Mouse (Mus musculus) retina, adult 2 months (tissue): ENCODE results near the gene Ldlrad3.

ENCODE experiments used
- DNase-seq: peaks from one replicate; pipeline ENCODE4 v3.0.0-alpha.2; 2012; ENCODE audit warnings: low read depth, low spot score

Gene Ldlrad3

DNA sequence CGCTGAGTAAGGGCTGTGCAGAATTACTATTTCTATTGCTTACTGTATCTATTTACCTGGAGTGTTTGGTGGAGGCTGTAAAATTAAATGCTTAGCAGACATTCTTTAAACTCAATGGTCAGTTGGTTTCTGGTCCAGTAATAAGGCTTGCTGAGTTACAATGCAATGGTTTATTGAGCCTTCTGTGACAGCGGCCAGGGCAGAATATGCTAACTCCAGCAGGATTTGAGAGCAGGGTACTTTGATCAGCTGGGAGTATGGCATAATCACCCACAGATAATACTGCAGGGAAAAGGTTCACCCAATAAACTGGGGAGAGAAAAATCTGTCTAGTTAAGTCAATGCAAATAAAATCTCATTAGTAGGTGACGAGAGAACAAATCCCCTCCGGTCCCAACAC lies 220.2 kb downstream of the Ldlrad3 start:
- no peak for DNase-seq

DNA sequence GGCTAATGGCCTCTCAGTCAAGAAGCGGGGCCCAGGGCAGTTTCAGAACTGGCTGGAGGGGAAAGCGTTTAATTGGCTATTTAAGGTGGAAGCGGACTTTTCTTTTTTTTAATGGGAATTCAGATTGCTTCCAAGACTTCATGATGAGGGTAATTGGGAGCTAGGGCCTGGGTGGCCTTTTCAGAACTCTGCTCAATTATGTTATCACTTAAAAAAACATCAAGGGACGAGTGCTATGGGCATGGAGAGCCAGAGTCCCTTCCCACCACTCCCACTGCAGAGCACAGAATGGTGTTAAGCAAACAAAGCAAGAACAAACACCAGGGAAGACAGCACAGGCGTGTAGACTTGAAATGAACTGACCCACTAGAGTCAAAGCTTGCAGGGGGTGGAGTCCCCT lies 220.7 kb downstream of the Ldlrad3 start:
- DNase-seq = no peak

DNA sequence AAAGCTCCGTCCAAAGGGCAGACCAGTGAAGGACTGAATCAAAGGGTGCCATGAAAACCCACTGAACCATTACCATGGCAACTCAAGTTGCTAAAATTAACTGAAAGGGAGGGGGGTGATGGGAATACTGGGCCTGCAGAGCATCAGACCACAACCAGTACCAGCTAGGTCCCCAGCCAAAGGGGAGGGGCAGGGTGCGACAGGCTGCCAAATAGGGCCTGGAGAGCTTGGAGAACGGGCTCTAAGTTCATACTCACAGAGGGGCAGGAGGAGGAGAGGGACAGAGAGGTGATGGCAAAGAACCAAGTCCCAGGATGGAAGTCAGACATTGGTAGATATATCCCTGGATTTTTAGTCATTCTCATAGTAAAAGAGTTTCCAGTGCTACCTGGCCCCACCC lies 222.8 kb downstream of the Ldlrad3 start:
- no peak for DNase-seq

DNA sequence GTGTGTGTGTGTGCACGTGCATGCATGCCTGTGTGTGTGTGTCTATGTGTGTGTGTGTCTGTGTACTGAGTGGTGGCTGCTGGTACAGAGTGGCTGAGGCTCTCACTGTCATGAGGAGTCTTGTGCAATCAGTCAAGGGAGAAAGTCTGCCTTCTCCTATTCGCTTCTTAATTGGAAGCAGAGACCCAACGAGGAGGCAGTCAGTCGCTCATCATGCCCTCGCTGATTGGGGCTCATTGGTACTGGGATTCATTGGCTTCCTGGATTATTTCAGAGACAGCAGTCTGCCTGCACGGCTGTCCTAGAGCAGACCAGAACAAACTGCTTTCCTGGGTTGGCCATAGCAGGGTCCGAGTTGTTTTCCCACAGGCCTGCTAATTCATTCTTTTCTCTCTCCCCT lies 223.8 kb downstream of the Ldlrad3 start:
- DNase-seq = no peak

DNA sequence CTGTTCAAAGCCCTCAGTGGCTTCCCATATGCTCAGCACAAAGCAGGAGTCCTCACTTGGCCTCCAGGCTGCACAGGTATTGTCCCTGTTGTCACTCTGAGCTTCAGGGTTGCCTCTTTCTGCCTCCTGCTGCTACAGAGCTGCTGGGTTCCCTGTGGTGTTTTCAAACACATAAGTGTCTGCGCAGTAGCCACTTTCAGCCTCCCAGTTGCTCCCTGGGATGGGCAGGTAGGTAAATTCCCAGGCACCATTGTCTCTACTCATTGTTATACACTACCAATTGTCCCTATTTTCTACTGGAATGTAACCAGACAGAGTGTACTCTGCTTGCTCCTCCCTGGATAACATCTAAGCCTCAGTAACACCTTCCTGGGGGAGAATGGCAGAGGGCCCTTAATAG lies 224.8 kb downstream of the Ldlrad3 start:
- DNase-seq = no peak

DNA sequence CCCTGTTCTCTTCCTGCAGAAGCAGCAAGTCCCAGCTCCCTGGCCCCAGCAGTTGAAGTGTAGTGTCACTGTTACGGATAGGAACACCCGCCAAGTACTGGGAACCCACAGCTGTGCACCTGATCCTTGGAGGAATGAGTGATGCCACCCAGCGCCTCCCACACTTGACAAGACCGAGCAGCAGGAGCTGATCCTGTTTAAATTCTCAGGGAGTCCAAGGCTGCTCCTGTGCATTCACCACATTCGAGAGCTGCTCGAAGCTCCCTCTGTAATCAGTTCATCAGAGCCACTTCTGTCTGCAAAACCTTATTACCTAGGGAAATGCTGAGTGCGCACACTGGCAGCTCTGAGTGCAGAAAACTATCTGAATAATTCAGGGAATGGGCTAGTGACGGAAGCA lies 225.5 kb downstream of the Ldlrad3 start:
- no peak for DNase-seq

DNA sequence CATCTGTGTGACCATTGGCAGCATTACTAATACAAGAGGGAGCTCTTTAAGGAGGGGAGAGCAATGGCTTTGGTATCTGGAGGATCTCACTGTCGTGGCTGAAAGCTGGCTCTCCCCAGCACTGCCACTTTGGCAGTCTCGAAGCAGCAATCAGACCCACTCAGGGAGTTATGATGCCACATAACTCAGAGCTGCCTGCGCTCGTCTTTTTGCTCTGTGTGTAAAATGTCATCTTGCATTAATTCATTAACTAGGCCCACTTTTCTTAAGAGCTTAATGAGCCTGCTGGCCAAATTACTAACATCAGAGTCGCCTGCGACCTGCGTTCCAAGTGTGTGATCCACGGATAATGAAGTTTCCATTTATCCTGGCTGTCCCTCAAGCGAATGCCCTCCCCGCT lies 230.1 kb downstream of the Ldlrad3 start:
- no peak for DNase-seq

DNA sequence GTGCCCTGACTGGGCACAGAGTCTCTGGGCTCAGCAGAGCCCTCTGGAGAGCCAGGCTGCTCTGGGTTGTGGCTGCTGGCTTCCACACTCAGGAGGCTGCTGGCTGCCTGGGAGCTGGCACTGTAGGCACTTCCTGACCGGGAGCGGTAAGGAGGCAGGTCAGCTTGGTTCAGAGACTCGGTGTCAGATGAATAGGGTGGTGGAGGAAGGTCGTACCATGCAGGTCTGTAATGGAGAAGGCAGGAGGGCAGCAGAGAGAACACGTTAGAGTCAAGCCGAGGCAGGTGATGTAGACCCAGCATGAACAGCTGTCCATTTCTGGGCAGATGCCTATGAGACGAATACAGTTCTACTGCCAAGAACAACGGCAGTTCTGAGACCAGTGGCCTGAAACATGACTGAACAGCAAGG lies 233.2 kb downstream of the Ldlrad3 start:
- DNase-seq = no peak

DNA sequence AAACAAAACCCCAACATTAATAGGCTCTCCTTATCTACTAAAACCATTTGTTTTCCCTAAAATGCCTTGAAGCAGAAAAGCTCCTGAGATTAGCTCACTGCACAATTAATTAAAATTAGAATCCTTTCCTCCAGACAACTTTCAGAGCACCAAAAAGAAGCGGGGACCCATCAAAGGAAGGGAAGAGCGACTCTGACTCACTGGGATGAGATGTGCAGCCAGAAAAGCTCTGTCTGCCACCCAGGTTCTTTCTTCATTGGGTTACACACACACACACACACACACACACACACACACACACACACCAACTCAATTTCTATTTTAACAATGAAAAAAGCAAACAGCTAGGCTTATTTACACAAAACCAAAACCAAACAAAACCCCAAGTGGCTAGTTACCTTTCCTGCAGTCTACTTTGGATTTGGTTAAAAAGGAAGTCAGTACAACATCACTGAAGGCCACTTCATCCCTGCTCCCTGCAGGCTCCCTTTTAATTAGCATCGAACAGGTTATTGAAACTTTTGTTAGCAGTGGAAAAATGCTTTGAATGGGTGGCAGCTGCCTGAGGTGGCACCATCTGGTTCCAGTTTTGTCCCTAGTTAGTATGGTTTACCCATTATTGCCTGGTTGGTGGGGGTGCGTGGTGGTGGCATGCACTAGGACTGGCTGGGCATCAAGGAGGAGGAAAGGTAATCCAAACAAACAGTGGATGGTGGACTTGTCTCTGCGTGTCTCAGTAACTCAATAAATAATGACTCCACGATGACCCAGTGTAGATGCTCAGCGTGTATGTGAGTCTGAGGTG lies 235.3 kb downstream of the Ldlrad3 start:
- no peak for DNase-seq

DNA sequence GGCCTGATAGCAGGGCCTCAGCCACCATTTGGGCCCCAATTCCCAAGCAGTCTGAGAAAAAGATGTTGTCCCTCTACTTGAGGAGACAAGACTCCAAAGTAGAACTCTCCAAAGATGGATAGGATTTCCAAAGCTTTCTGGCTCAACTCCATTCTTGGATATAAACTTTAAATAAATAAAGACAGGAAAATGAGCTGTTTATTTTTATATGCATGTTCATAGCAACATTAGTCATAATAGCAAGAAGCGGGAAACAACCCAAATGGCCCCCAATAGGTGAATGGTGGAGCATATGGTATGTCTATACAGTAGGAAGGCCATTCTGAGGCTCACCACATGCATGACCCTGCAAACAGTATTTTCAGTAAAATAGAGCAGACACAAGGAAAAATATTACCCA lies 251.2 kb downstream of the Ldlrad3 start:
- no peak for DNase-seq

DNA sequence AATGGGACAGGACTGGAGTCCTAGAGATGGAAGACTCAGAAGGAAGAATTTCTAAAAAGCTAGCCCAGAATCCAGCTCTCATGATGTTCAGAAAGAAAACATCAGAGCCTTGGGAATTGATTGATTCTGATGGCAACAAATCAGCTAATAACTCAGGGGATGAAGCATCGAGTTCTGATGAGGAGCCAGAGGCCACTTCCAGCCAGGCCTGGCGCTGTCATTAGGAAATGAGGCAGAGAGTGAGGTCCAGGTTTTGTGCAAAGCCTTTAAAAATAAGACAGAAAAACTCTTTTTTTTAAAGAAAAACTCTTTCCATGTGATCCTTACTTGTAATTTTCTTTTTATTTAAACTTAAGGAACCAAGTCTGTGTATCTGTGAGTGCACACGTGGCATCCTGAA lies 252.9 kb downstream of the Ldlrad3 start:
- no peak for DNase-seq

DNA sequence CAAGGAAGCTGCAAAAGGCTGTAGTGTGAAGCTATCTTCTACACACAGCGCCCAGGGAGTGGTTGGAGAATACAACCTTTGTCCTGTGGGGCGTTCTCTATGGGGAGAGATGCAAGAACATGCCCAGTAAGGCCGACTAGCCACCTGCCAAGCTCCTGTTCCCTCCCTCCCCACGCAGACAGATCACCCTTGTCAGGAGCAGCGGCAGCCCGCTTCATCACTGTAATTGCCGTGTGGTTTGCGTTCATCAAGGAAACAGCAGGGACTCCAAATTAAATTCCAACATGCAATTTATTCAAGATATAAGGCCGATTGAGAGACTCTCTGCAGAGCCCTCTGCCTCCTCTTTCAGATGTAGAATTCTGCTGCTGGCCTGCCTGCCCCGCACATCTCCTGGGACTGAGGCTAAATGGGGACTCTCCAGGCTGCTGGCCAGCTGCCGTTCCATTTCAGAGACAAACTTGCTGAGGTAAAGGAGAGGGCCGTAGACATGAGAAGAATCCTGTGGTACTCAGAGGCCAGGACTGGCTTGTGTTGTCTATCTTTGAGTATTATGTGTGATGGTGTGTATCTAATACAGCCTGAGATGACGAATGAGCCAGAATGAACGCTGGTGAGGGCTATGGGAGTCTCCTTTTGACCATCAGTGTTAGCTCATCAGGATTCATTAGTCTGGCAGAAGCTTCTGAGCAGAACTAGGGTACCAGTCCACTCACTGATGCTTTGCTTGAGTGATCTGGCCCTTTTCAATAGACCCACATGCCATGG lies 253.8 kb downstream of the Ldlrad3 start:
- no peak for DNase-seq

DNA sequence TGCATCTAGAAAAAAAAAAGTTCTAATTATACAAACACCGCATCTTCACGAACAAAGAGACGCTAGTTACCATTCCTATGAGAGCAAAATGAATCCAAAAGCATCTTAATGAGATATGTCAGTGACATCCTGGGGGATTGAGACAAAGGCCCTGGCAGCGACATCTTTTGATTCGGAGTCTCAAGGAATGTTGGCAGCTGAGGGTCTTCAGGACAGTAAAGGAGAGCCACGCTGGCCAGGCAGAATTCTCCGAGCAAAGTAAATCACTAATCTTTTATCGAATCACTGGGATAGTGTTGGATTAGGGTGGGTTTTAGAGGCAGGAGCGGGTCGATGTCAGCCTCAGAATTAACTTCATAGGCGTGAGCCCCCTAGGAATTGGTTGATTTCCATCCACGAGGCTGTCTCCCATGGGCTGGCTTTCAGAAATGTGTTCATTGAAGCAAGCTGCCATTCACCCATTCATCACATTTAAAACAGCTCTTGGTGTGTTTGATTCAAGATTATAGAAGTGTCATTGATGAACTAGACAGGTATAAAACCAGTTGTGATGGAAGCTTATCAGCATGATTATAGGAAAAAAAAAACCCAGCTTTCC lies 260.5 kb downstream of the Ldlrad3 start:
- DNase-seq = no peak

DNA sequence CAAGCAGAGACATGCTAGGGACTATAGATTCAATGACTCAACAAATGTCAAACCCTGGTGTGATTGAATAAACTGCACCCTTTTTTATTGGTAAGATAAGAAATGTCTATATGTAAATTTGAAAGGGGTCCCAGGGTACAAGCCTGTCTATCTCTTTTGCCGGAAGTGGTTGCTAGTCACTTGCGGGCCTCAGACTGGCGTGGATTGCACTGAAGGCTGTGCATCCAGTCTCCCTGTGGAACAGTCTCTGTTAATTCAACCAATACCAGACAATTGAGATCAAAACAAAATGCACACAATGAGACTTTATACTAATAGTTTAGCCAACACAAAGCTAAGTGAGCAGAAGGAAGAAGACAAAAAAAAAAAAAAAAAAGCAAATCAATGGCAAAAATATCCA lies 261.0 kb downstream of the Ldlrad3 start:
- no peak for DNase-seq

DNA sequence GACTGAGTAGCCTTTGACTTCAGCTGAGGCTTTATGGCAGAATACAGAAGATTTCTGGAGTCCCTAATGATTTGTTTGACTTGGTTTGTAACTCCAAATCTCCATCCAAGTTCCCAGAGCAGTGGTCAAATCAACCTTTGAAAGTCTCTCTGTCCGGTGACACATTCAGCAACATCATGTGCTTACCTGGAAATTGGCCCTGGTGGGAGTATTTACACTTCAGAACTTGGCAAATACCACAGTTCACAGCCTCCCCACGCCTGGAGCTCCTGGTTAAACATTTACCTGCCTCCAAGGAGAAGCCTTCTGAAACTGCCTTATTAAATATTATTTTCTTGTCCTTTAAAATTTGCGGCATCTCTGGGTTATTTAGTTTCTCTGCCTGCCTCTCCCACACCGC lies 263.0 kb downstream of the Ldlrad3 start:
- no peak for DNase-seq

DNA sequence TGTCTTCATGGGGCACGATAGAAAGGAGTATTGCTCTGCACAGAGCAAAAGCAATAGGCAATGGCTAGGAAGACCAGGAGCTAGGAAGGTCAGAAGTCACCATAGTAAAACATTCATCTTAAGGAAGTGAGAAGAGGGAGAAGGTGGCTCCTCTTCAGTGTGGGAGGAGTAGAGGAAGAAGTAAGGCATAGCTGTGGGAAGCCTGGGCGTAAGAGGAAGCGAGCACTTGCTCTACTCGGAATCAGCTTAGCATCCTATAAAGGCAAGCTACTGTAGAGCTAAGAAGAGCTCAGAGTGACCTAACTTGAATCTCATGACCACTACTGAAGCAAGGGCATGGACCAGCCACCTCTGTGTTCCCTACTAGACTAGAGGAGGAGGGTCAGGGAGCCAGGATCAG lies 263.9 kb downstream of the Ldlrad3 start:
- DNase-seq = no peak

DNA sequence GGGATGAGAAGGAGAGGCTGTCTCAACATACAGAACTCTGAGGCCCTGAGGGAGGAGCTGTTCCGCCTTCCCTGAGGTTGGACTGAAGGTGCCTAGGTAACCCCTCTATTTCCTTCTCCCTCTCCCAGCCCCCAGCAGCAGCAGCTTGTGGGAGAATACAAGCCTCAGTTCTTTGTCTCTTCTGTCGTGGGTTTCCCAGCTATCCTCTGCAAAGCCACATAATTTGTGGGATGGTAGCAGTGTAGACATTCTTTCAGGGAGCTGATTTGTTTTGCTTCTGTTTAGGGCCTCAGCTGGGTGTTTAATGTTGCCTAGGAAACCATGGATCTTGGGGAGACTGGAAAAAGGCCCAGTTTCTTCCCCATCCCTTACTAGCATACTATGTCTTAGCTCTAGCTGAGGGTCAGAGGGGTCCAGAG lies 266.0 kb downstream of the Ldlrad3 start:
- DNase-seq = no peak

DNA sequence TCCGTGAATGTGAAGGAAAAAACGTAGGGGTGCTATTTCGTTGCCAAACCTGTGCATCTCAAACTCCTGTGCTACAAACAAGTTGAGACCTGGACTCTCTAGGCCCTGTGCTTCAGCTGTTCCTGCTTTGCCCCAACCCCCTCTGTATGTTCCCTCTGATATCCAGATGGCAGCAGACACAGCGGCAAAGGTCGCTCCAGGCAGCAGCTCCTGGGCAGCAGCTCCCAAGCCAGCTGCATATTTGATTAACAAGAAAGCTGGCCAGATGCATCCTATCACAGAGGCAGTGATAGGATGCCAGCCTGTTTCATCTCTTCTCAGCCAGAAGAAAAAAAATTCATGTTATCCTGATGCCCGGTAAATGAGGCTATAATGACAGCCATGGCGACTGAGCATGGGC lies 267.7 kb downstream of the Ldlrad3 start:
- no peak for DNase-seq

DNA sequence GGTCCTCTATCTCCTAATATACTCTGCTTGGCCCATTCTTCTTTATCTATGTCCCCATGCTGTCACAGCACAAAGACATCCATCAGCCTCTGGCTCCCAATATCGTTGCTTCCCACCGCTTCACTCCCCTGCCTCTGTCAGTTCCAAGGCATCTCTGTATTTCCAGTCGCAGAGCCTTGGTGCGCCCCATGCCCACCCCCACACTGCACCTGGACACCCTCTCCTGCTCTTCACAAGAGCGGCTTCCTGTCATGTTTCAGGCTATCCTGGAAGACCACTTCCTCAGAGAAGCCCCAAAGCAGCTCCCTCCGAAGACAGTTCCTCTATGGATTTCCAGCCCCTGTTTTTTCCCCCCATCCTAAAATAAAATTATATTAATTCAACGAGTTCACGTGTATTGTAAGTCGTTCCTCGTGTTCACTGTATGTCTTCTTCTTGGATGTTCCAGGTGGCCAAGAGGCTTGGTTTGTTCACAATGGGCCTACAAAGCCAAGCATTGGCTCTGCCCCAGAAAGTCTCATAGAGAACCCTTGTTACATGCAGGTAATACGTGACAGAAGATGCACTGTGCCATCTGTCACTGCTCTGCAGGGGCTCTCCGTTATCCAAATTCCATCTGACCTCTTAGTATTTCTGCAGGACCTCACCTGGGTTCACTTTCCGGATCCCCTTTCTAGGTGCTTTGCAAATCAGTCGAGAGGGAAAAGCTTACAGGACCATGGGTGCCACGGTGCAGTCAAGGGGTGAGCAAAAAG lies 276.7 kb downstream of the Ldlrad3 start:
- no peak for DNase-seq

DNA sequence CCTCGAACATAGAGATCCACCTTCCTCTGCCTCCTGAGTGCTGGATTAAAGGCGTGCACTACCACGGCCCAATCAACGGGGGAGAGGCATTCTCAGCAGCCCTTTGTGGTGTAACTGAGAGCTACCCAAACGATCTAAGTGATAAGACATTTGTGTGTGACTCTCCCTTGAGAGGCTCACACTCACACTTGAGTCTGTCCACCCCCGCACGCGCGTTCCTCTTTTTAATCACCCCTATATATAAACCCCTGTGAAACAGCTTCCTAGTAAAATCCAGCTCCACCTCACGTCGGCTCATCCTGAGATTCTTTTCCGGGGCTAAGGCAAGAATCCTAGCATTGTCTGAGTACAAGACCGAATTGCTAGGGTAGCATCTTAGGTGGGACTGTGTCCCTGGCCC lies 277.4 kb downstream of the Ldlrad3 start:
- no peak for DNase-seq

DNA sequence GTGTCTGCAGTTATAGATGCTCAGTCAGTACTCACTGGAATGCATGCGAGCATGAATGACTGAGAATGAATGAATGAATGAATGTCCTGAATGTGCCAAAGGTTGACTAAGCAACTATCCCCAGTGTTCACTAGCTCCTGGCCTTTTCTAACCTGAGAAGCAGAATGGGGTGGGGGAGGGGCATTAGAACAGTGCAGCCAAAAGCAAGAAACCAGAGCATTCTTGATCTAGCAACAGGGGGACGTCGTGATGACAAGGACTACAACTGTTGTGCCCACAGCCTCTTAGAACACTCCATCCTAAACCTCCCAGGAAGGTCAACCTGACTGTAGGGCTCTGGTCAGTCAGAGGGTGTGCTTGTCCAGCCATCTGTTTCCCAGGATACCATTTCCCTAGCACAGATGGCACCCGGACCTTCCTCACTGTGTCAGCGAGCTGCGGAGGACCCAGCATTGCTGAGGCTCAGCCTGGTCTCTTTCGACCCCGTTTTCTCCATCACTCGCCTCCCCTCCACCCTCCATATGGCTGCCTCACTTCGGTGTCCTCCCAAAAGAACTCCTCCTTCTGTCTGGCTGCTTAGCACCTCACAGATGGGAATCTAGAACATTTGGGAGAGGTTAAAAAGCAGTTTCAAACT lies 278.7 kb downstream of the Ldlrad3 start:
- no peak for DNase-seq

DNA sequence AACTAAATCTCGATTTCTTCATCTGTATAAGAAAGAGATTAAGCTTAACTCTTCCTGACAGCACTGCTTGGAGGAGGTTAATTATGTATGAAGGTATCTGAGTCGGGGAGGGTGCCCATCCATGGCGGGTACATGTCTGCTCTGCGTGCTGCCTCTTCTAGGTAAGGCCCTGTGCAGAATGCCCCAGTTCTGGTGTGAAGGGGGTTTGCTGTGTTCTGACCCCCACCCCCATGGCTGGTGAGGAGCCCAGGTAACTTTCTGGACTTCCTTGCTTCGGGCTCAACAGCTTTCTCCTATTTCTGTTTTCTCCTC lies 279.9 kb downstream of the Ldlrad3 start:
- DNase-seq = no peak
